Mouse (Mus musculus): ENCODE results near the gene Aurkb. TPM values are rescaled to one million over a fixed set of nuclear protein-coding genes. Genes with fewer than 3 reads are reported as not detected.

Aurkb gene
- polyA plus RNA-seq (2014; fragmentation: Illumina TruSeq; extraction: RNeasy Lipid Tissue Mini Kit (QIAGEN cat#74804); ENCODE audit: insufficient read depth, low read depth, low replicate concordance) = 1.7 TPM

GRCm38 (mm10) chr11:69045531-69046394 is at the start of gene Aurkb:
TSS of gene Aurkb (plus strand) at chr11:69045647.

GRCm38 (mm10) chr11:69008182-69009121 is 37.0 kb upstream of the Aurkb start, which contains the start of gene Pfas:
TSS of gene Pfas (minus strand) at chr11:69008460.

GRCm38 (mm10) chr11:69015644-69016441 is 29.6 kb upstream of the Aurkb start, which contains the start of gene Ctc1:
TSS of gene Ctc1 (plus strand) at chr11:69015911.

GRCm38 (mm10) chr11:69059357-69059974 is 14.0 kb downstream of the Aurkb start, which contains the start of gene Borcs6:
TSS of gene Borcs6 (plus strand) at chr11:69059717.

GRCm38 (mm10) chr11:69070590-69071222 is 25.3 kb downstream of the Aurkb start, which contains the start of gene Tmem107:
TSS of gene Tmem107 (plus strand) at chr11:69070806.

GRCm38 (mm10) chr11:69088103-69088855 is 42.8 kb downstream of the Aurkb start, which contains the start of gene Vamp2:
TSS of gene Vamp2 (plus strand) at chr11:69088490.

GRCm38 (mm10) chr11:69094697-69095429 is 49.4 kb downstream of the Aurkb start, which contains the start of gene Per1:
TSS of gene Per1 (plus strand) at chr11:69095217.

Other genes starting within 250 kb of the Aurkb start
- gene Ndel1, start 173.8 kb upstream of the Aurkb start, polyA plus RNA-seq (2014; fragmentation: Illumina TruSeq; extraction: RNeasy Lipid Tissue Mini Kit (QIAGEN cat#74804); ENCODE audit: insufficient read depth, low read depth, low replicate concordance) = 43.4 TPM
- not detected for gene Rnf222, start 157.1 kb upstream of the Aurkb start, polyA plus RNA-seq (2014; fragmentation: Illumina TruSeq; extraction: RNeasy Lipid Tissue Mini Kit (QIAGEN cat#74804); ENCODE audit: insufficient read depth, low read depth, low replicate concordance)
- 2,813 TPM for gene Rpl26, start 144.1 kb upstream of the Aurkb start, polyA plus RNA-seq (2014; fragmentation: Illumina TruSeq; extraction: RNeasy Lipid Tissue Mini Kit (QIAGEN cat#74804); ENCODE audit: insufficient read depth, low read depth, low replicate concordance)
- gene Odf4, start 118.6 kb upstream of the Aurkb start, polyA plus RNA-seq (2014; fragmentation: Illumina TruSeq; extraction: RNeasy Lipid Tissue Mini Kit (QIAGEN cat#74804); ENCODE audit: insufficient read depth, low read depth, low replicate concordance) = not detected
- gene Arhgef15, start 88.2 kb upstream of the Aurkb start, polyA plus RNA-seq (2014; fragmentation: Illumina TruSeq; extraction: RNeasy Lipid Tissue Mini Kit (QIAGEN cat#74804); ENCODE audit: insufficient read depth, low read depth, low replicate concordance) = 34.6 TPM
- gene Slc25a35, start 77.5 kb upstream of the Aurkb start, polyA plus RNA-seq (2014; fragmentation: Illumina TruSeq; extraction: RNeasy Lipid Tissue Mini Kit (QIAGEN cat#74804); ENCODE audit: insufficient read depth, low read depth, low replicate concordance) = 9.0 TPM
- gene Rangrf, start 70.5 kb upstream of the Aurkb start, polyA plus RNA-seq (2014; fragmentation: Illumina TruSeq; extraction: RNeasy Lipid Tissue Mini Kit (QIAGEN cat#74804); ENCODE audit: insufficient read depth, low read depth, low replicate concordance) = 17.0 TPM
- gene Pfas, start 37.2 kb upstream of the Aurkb start, polyA plus RNA-seq (2014; fragmentation: Illumina TruSeq; extraction: RNeasy Lipid Tissue Mini Kit (QIAGEN cat#74804); ENCODE audit: insufficient read depth, low read depth, low replicate concordance) = 2.7 TPM
- 14.5 TPM for gene Ctc1, start 29.7 kb upstream of the Aurkb start, polyA plus RNA-seq (2014; fragmentation: Illumina TruSeq; extraction: RNeasy Lipid Tissue Mini Kit (QIAGEN cat#74804); ENCODE audit: insufficient read depth, low read depth, low replicate concordance)
- gene Borcs6, start 14.1 kb downstream of the Aurkb start, polyA plus RNA-seq (2014; fragmentation: Illumina TruSeq; extraction: RNeasy Lipid Tissue Mini Kit (QIAGEN cat#74804); ENCODE audit: insufficient read depth, low read depth, low replicate concordance) = 15.7 TPM
- 46.5 TPM for gene Tmem107, start 25.2 kb downstream of the Aurkb start, polyA plus RNA-seq (2014; fragmentation: Illumina TruSeq; extraction: RNeasy Lipid Tissue Mini Kit (QIAGEN cat#74804); ENCODE audit: insufficient read depth, low read depth, low replicate concordance)
- gene Vamp2, start 42.8 kb downstream of the Aurkb start, polyA plus RNA-seq (2014; fragmentation: Illumina TruSeq; extraction: RNeasy Lipid Tissue Mini Kit (QIAGEN cat#74804); ENCODE audit: insufficient read depth, low read depth, low replicate concordance) = 71.0 TPM
- 18.4 TPM for gene Per1, start 49.6 kb downstream of the Aurkb start, polyA plus RNA-seq (2014; fragmentation: Illumina TruSeq; extraction: RNeasy Lipid Tissue Mini Kit (QIAGEN cat#74804); ENCODE audit: insufficient read depth, low read depth, low replicate concordance)
- 0.12 TPM for gene Hes7, start 74.8 kb downstream of the Aurkb start, polyA plus RNA-seq (2014; fragmentation: Illumina TruSeq; extraction: RNeasy Lipid Tissue Mini Kit (QIAGEN cat#74804); ENCODE audit: insufficient read depth, low read depth, low replicate concordance)
- 0.39 TPM for gene 9130213A22Rik, start 76.9 kb downstream of the Aurkb start, polyA plus RNA-seq (2014; fragmentation: Illumina TruSeq; extraction: RNeasy Lipid Tissue Mini Kit (QIAGEN cat#74804); ENCODE audit: insufficient read depth, low read depth, low replicate concordance)
- gene Aloxe3, start 80.2 kb downstream of the Aurkb start, polyA plus RNA-seq (2014; fragmentation: Illumina TruSeq; extraction: RNeasy Lipid Tissue Mini Kit (QIAGEN cat#74804); ENCODE audit: insufficient read depth, low read depth, low replicate concordance) = 0.39 TPM
- gene Alox12b, start 111.3 kb downstream of the Aurkb start, polyA plus RNA-seq (2014; fragmentation: Illumina TruSeq; extraction: RNeasy Lipid Tissue Mini Kit (QIAGEN cat#74804); ENCODE audit: insufficient read depth, low read depth, low replicate concordance) = not detected
- gene Alox8, start 152.2 kb downstream of the Aurkb start, polyA plus RNA-seq (2014; fragmentation: Illumina TruSeq; extraction: RNeasy Lipid Tissue Mini Kit (QIAGEN cat#74804); ENCODE audit: insufficient read depth, low read depth, low replicate concordance) = 0.07 TPM
- gene Gucy2e, start 191.4 kb downstream of the Aurkb start, polyA plus RNA-seq (2014; fragmentation: Illumina TruSeq; extraction: RNeasy Lipid Tissue Mini Kit (QIAGEN cat#74804); ENCODE audit: insufficient read depth, low read depth, low replicate concordance) = not detected

Data from lung, adult 10 weeks (tissue).